Mouse (Mus musculus): ENCODE results near the gene Flg.

DNA sequence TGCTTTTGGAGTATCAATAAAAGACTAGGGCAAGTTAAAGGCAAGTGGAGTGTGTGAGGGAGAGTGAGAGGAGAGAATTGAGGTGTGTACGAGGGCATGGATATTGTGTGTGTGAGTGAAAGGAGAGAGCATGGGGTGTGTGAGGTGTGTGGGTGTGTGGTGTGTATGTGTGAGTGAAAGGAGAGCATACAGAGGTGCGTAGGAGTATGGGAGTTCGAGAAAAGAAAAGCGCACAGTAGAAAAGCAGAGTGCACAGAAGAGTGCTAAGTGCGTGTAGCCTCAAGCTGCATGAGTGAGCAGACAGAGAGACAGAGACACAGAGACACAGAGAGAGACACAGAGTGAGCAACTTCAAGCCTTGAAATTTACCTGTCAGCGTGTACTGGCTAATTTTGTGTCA lies 26.5 kb downstream of the Flg start:
- no peak for TF ChIP-seq POLR2A (IDR thresholded peaks at IDR 0.05; ENCODE audit: borderline replicate concordance, extremely low read depth, insufficient read depth, insufficient read length, poor library complexity, severe bottlenecking)
- no peak for TF ChIP-seq CTCF (IDR thresholded peaks at IDR 0.05; ENCODE audit: borderline replicate concordance, extremely low read depth, insufficient read depth, insufficient read length)

Data from brain, embryonic 14.5 days (tissue).